Mouse (Mus musculus) hematopoietic multipotent progenitor cell, adult 10-12 weeks (in vitro differentiated cells): ENCODE measurements around the gene Plod2. TPM values are rescaled to one million over a fixed set of nuclear protein-coding genes. Genes with fewer than 3 reads are reported as not detected.

Experiments used
- polyA plus RNA-seq: library from polyadenylated mRNA; stranded (reverse); fragments of >175 nt; gene quantifications from 2 replicates; pipeline ENCODE4 v1.2.3, GENCODE M21; 2012; ENCODE audit warnings: low replicate concordance

Gene Plod2
- polyA plus RNA-seq: 0.20 and 0.37 TPM in 2 replicates

DNA sequence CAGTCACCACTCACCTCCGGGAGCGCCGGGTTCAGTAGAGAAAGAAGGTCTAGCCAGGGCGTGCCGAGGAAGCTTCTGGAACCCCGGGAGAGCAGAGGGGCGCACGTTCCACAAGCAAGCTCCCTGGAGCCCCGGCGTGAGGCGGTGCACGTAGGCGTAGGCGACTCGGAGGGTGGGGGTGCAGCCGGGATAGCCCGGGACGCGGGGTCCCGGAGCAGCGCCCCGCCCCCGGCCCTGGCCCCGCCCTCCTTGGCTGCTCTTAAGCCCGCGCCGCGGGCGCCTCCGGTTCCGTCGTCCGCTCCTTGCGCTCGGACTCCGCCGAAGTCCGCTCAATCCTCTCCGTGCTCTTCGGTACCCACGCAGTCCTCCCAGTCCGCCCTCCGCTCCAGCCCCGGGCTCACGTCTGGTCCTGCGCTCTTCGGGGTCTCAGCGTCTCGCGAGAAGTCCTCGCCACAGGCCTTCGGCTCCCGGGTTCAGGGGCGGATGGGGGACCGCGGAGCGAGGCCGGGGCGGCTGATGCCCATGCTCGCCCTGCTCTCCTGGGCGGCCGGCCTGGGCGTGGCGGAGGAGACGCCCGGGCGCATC is at the start of gene Plod2:
TSS of gene Plod2 (plus strand) at position 247 of the 585 bp plus-strand sequence.

Other genes with a start within 250 kb of the Plod2 start
- not detected in 2 replicates for gene 1700057G04Rik, start 232.8 kb upstream of the Plod2 start, polyA plus RNA-seq
- 1.1 and 2.4 TPM in 2 replicates for gene Plscr4, start 84.8 kb upstream of the Plod2 start, polyA plus RNA-seq